Mouse (Mus musculus): Measurements from ENCODE around the gene Nudt8. TPM values are rescaled to one million over a fixed set of nuclear protein-coding genes. Genes with fewer than 3 reads are reported as not detected.

Nudt8 gene
- total and polyA plus RNA-seq, 3 experiments: 24.7 to 40.2 (median 36.3) TPM

- dilution Hi-C loops (cut with MboI; ENCODE audit: extremely low pct_ligation_motif_present, extremely low pct_unique_long_range_greater_than_20kb, low sequenced_read_pairs) (no loop called here), in situ Hi-C loops (cut with MboI; ENCODE audit: low pct_ligation_motif_present, low pct_unique_long_range_greater_than_20kb, low sequenced_read_pairs) (no loop called here)
- Histone ChIP-seq H3K27ac (ENCODE audit: insufficient read depth, low read depth) (no peak overlapping the region), H3K9ac (ENCODE audit: insufficient read depth, low read depth) (peak overlapping the region; percentile 68; the same call in 1 of the 2 replicates), H3K4me1 (ENCODE audit: control insufficient read depth in 1 of 2, insufficient read depth in 2 of 2) (peaks cover 4 to 18% of the 10 kb centered on the region in 2 experiments), H3K4me3 (replicated peaks in 1 of 3; ENCODE audit: low read depth in 2 of 3, low read length in 2 of 3, poor library complexity in 1 of 3) (peak overlapping the region; percentile 62 to 98 (median 86)), H3K9me3 (replicated peaks; ENCODE audit: low read length) (no peaks in the 10 kb centered on the region), H3K36me3 (replicated peaks in 1 of 2; ENCODE audit: control insufficient read depth in 1 of 2, insufficient read depth in 1 of 2, low read length in 1 of 2) (peaks cover 25 to 33% of the 10 kb centered on the region in 2 experiments), H3K79me2 (replicated peaks; ENCODE audit: control insufficient read depth, extremely low read depth, insufficient read depth, poor library complexity, severe bottlenecking) (peaks cover 8% of the 10 kb centered on the region; the same call in 1 of the 2 replicates), H3K4me2 (ENCODE audit: insufficient read depth, low read depth, poor library complexity, severe bottlenecking) (peak overlapping the region; percentile 65), H3K27me3 (replicated peaks) (peaks cover 2% of the 10 kb centered on the region)
- TF ChIP-seq ZMIZ1 (IDR thresholded peaks at IDR 0.05; ENCODE audit: low read depth, low read length) (no peak), POLR2A (IDR thresholded peaks at IDR 0.05; ENCODE audit: low read depth, low read length) (no peak), MXI1 (IDR thresholded peaks at IDR 0.05; ENCODE audit: low read depth, low read length) (no peak), JUND (conservative IDR thresholded peaks at IDR 0.05; ENCODE audit: low read depth, low read length) (no peak)
- no peak for DNase-seq (ENCODE audit: extremely low read depth)
Observed at GRCm38 (mm10) chr19:4013066-4013465, 12.7 kb downstream of the Nudt8 start.

GRCm38 (mm10) chr19:4014802-4015201 lies 14.4 kb downstream of the Nudt8 start:
- TF ChIP-seq RCOR1 (conservative IDR thresholded peaks at IDR 0.05; ENCODE audit: low read depth, low read length) (no peak), EP300 (IDR thresholded peaks at IDR 0.05; ENCODE audit: low read length) (no peak), POLR2AphosphoS2 (IDR thresholded peaks at IDR 0.05; ENCODE audit: low read depth, low read length) (no peak), GABPA (IDR thresholded peaks at IDR 0.05; ENCODE audit: insufficient replicate concordance, low read depth, low read length) (no peak), NELFE (IDR thresholded peaks at IDR 0.05; ENCODE audit: low read depth, low read length) (no peak), SMC3 (IDR thresholded peaks at IDR 0.05; ENCODE audit: low read depth, low read length) (no peak), RAD21 (IDR thresholded peaks at IDR 0.05; ENCODE audit: low read depth, low read length) (no peak), POLR2A (IDR thresholded peaks at IDR 0.05; ENCODE audit: low read depth, low read length) (no peak), USF2 (conservative IDR thresholded peaks at IDR 0.05; ENCODE audit: low read depth, low read length) (no peak), CTCF (conservative IDR thresholded peaks at IDR 0.05 in 1 of 2, IDR thresholded peaks at IDR 0.05 in 1 of 2; ENCODE audit: low read depth in 2 of 2, low read length in 2 of 2) (no peak), HCFC1 (IDR thresholded peaks at IDR 0.05; ENCODE audit: low read depth, low read length) (no peak), KAT2A (IDR thresholded peaks at IDR 0.05; ENCODE audit: insufficient replicate concordance, low read length) (no peak), MEF2A (IDR thresholded peaks at IDR 0.05; ENCODE audit: borderline replicate concordance, low read depth, low read length) (no peak), MAX (IDR thresholded peaks at IDR 0.05; ENCODE audit: low read length) (no peak)

More at GRCm38 (mm10) chr19:4014802-4015201, 14.4 kb downstream of the Nudt8 start:
- Histone ChIP-seq H3K9ac (ENCODE audit: insufficient read depth, low read depth) (no peak overlapping the region), H3K4me1 (ENCODE audit: control insufficient read depth in 1 of 2, insufficient read depth in 2 of 2) (peaks cover 12 to 30% of the 10 kb centered on the region in 2 experiments), H3K9me3 (replicated peaks; ENCODE audit: low read length) (no peaks in the 10 kb centered on the region), H3K79me2 (replicated peaks; ENCODE audit: control insufficient read depth, extremely low read depth, insufficient read depth, poor library complexity, severe bottlenecking) (peaks cover 8% of the 10 kb centered on the region; the same call in 1 of the 2 replicates), H3K27ac (ENCODE audit: insufficient read depth, low read depth) (no peak overlapping the region), H3K4me2 (ENCODE audit: insufficient read depth, low read depth, poor library complexity, severe bottlenecking) (no peak overlapping the region), H3K4me3 (replicated peaks in 1 of 3; ENCODE audit: low read depth in 2 of 3, low read length in 2 of 3, poor library complexity in 1 of 3) (no peak overlapping the region), H3K27me3 (replicated peaks) (peaks cover 2% of the 10 kb centered on the region), H3K36me3 (replicated peaks in 1 of 2; ENCODE audit: control insufficient read depth in 1 of 2, insufficient read depth in 1 of 2, low read length in 1 of 2) (peaks cover 8 to 15% of the 10 kb centered on the region in 2 experiments)
- no peak for DNase-seq (ENCODE audit: extremely low read depth)
- dilution Hi-C loops (cut with MboI; ENCODE audit: extremely low pct_ligation_motif_present, extremely low pct_unique_long_range_greater_than_20kb, low sequenced_read_pairs): no loop called here
- in situ Hi-C loops (cut with MboI; ENCODE audit: low pct_ligation_motif_present, low pct_unique_long_range_greater_than_20kb, low sequenced_read_pairs): loop anchor here (5.0 kb wide), 2 partner anchors 37 to 72 kb away; no protein-coding TSS in a partner anchor

All from CH12.LX (cell line).